Comparison of ENCODE assay signal across 8 mouse cellular contexts in genomic region chr8:120520707-120521590, GRCm38 (mm10).
DNase-seq lines count a peak whose midpoint lies in the region; ATAC-seq and TF ChIP-seq lines count a peak whose summit lies in the region.

No protein-coding gene starts in this region.

- no peak for ATAC-seq in liver, embryonic 11.5 days (replicated peaks; ENCODE audit: low FRiP score)
- peak; percentile 25; the same call in 1 of the 2 replicates for ATAC-seq in stomach, postnatal 0 days (ENCODE audit: low FRiP score, low TSS enrichment)

- WGBS in liver, embryonic 11.5 days: 53% methylated on average over 20 of the region's 20 CpGs
- WGBS in stomach, postnatal 0 days: 46% methylated on average over 19 of the region's 20 CpGs

- H3K9me3 ChIP-seq in liver, embryonic 11.5 days (ENCODE audit: control insufficient read depth, low read length): no peaks in the 10 kb centered on the region
- no peaks in the 10 kb centered on the region for H3K9me3 ChIP-seq in stomach, postnatal 0 days (ENCODE audit: control insufficient read depth, low read length)

- H3K4me1 ChIP-seq in liver, embryonic 11.5 days (replicated peaks; ENCODE audit: control insufficient read depth, insufficient read depth, low read length): peaks cover 85% of the 10 kb centered on the region
- peaks cover 12% of the 10 kb centered on the region; the same call in 1 of the 2 replicates for H3K4me1 ChIP-seq in stomach, postnatal 0 days (replicated peaks; ENCODE audit: control insufficient read depth, insufficient read depth)

- H3K4me3 ChIP-seq in liver, embryonic 11.5 days (ENCODE audit: low read depth, low read length): no peak overlapping the region
- no peak overlapping the region for H3K4me3 ChIP-seq in stomach, postnatal 0 days (ENCODE audit: low read depth, low read length)

- H3K27ac ChIP-seq in liver, embryonic 11.5 days (ENCODE audit: low read depth, low read length): peak overlapping the region; percentile 25; the same call in 1 of the 2 replicates
- peak overlapping the region; percentile 65 for H3K27ac ChIP-seq in stomach, postnatal 0 days (replicated peaks)

- H3K4me2 ChIP-seq in liver, embryonic 11.5 days: no peak overlapping the region; the same call in 1 of the 2 replicates
- no peak overlapping the region for H3K4me2 ChIP-seq in stomach, postnatal 0 days (replicated peaks; ENCODE audit: low read depth)

- peak overlapping the region; percentile 34; the same call in 1 of the 2 replicates for H3K9ac ChIP-seq in liver, embryonic 11.5 days (ENCODE audit: low read depth, low read length)
- H3K9ac ChIP-seq in stomach, postnatal 0 days (ENCODE audit: low read length): peak overlapping the region; percentile 27; the same call in 1 of the 2 replicates

- no peaks in the 10 kb centered on the region for H3K27me3 ChIP-seq in liver, embryonic 11.5 days (replicated peaks; ENCODE audit: control insufficient read depth, insufficient read depth, low read length)
- no peaks in the 10 kb centered on the region for H3K27me3 ChIP-seq in stomach, postnatal 0 days (ENCODE audit: control insufficient read depth, insufficient read depth, low read length)

- no peaks in the 10 kb centered on the region for H3K36me3 ChIP-seq in liver, embryonic 11.5 days (ENCODE audit: control insufficient read depth, insufficient read depth, low read length)
- H3K36me3 ChIP-seq in stomach, postnatal 0 days (ENCODE audit: control insufficient read depth, insufficient read depth, low read length): no peaks in the 10 kb centered on the region

- TF ChIP-seq EP300 in stomach, postnatal 0 days (optimal IDR thresholded peaks at IDR 0.05): no peak

- TF ChIP-seq CTCF in stomach, postnatal 0 days (IDR thresholded peaks at IDR 0.05; ENCODE audit: low read depth): peak; percentile 55

- DNase-seq in liver, embryonic 11.5 days (ENCODE audit: low spot score): no peak
- no peak for DNase-seq in liver
- peak; percentile 65 for DNase-seq in embryo, embryonic 9.5 days (ENCODE audit: extremely low spot score)
- peak; percentile 57 for DNase-seq in heart, postnatal 4 days
- DNase-seq in lung, postnatal 10 days: peak; percentile 75
- peak; percentile 60 for DNase-seq in stomach, postnatal 0 days (ENCODE audit: low spot score)
- no peak for DNase-seq in left cerebral cortex, adult 18-20 months (ENCODE audit: low spot score in 2 of 2)
- no peak for DNase-seq in ovary, adult 18-20 months (ENCODE audit: low spot score)

Comparison
In these comparisons a context has a peak if more than half of its experiments do, and no peak if none do; other contexts are left out.
1. DNase-seq: peak in embryo, embryonic 9.5 days (single experiment), heart, postnatal 4 days (single experiment), lung, postnatal 10 days (single experiment) and stomach, postnatal 0 days (single experiment); none in liver, embryonic 11.5 days (single experiment), liver (single experiment), left cerebral cortex, adult 18-20 months (0 of 2) and ovary, adult 18-20 months (single experiment).